Mouse (Mus musculus) cerebellum, adult 2 months (tissue): Measurements from ENCODE around the gene Cep131.

Experiments used
- CTCF ChIP-seq: fragments of 200-500 bp; IDR thresholded peaks from 2 replicates; pipeline ENCODE4 v1.5.1; 2011; ENCODE audit warnings: low read depth, mild to moderate bottlenecking, control low read depth, low read length, moderate library complexity, borderline replicate concordance; ENCODE audit not compliant: insufficient read depth
- POLR2A ChIP-seq: fragments of 200-500 bp; IDR thresholded peaks from 2 replicates; pipeline ENCODE4 v1.6.1; 2011; ENCODE audit warnings: low read length, control low read depth, borderline replicate concordance; ENCODE audit not compliant: insufficient read depth

DNA sequence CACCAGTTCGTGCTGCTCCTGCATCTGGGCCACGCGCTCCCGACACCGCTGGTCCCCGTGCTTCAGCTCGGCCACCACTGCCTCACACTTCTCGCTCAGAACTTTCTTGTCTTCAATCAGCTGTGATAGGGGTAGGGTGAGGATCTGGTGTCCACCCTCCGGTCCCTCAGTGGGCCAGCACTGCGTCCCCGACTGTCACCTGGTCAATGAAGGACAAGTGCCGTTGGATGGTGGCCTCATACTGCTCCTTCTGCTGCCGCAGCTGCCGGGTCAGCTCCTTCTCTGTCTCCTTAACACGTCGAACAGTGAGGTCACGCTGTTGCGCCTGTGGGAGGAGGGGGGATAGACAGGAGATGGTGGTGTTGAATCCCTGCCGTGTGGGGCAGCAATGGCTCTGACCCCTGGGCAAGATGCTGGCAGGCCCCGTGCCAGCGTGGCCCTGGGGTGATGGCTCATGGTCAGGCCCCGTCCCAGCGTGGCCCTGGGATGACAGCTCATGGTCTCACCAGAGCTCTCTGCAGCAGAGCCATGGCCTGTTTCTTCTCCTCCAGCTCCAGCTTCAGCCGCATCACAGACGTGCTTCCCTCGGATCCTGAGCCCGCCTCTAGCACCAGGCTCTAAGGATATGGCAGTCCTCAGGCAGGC, 16.2 kb downstream of the Cep131 start:
- TF ChIP-seq CTCF (no peak), POLR2A (no peak)
